Mouse (Mus musculus): ENCODE measurements around the gene Timm10.

- TF ChIP-seq CTCF (IDR thresholded peaks at IDR 0.05) (no peak), EP300 (IDR thresholded peaks at IDR 0.05) (no peak)
Observed at GRCm38 (mm10) chr2:84793154-84793553, 33.6 kb upstream of the Timm10 start.

Measured in lung, postnatal 0 days (tissue).